Mouse (Mus musculus): Measurements from ENCODE around the gene Tsks. TPM values are rescaled to one million over a fixed set of nuclear protein-coding genes. Genes with fewer than 3 reads are reported as not detected.
A peak's percentile ranks its signal among the peaks of the same experiment; 100 is the strongest.

Gene Tsks
- polyA plus RNA-seq, 1 experiment from 2014 or later, result not detected

DNA sequence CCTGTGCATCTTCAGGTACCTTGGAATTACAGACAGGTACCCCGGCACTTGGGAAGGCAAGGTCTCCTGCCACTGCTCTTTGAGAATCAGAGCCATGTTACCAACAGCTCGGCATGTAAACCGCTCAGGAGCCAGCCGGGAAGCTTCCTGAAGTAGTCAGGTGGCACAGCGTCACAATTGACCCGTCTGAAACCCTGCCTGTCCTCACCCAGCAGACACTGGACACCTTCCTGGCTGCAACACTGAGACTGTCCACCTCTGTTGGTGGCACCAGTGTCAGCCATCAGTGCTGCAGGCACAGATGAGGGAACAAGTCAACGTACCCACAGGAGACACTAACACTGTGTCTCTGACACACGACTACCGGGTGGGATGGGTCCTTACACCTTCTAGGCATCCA lies 27.7 kb upstream of the Tsks start:
- H3K27me3 ChIP-seq (replicated peaks), result no peaks in the 10 kb centered on the region
- no peak overlapping the region for H3K4me3 ChIP-seq
- H3K9ac ChIP-seq, result no peak overlapping the region
- 90% methylated on average over 9 of the region's 9 CpGs for WGBS (ENCODE audit: insufficient replicate concordance)
- H3K27ac ChIP-seq, result no peak overlapping the region
- H3K4me2 ChIP-seq, result no peak overlapping the region
- peaks cover 97% of the 10 kb centered on the region for H3K36me3 ChIP-seq
- H3K9me3 ChIP-seq (replicated peaks), result no peaks in the 10 kb centered on the region
- H3K4me1 ChIP-seq, result peaks cover 35% of the 10 kb centered on the region
- no peak for ATAC-seq

GRCm38 (mm10) chr7:44916191-44916590 lies 26.8 kb upstream of the Tsks start:
- Histone ChIP-seq H3K4me2 (no peak overlapping the region), H3K9me3 (replicated peaks) (no peaks in the 10 kb centered on the region), H3K4me1 (peaks cover 35% of the 10 kb centered on the region), H3K27me3 (replicated peaks) (no peaks in the 10 kb centered on the region), H3K36me3 (peaks cover 97% of the 10 kb centered on the region), H3K27ac (no peak overlapping the region), H3K9ac (no peak overlapping the region), H3K4me3 (no peak overlapping the region)
- ATAC-seq, result no peak
- WGBS (ENCODE audit: insufficient replicate concordance), result 86% methylated on average over 6 of the region's 6 CpGs

DNA sequence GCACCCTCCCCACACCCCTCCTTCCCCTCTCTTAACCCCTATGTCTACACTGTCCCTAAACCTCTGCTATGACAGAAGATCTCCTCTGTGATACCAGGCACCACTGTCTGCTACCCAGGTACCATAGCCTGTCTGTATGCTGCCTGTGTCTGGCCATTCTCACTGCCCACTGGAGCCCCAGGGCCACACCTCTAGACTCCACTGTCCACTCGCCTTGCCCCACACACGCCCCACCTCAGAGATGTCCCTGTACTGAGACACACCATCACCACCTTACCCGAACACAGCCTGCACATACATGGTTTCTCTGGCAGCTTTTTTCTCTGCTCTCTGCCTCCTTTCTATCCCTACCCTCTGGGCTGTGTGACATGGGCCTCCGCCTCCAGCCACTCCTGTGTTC lies 26.1 kb upstream of the Tsks start:
- H3K9ac ChIP-seq, result no peak overlapping the region
- no peak for ATAC-seq
- no peak overlapping the region for H3K4me2 ChIP-seq
- H3K9me3 ChIP-seq (replicated peaks), result no peaks in the 10 kb centered on the region
- H3K36me3 ChIP-seq, result peaks cover 96% of the 10 kb centered on the region
- H3K4me1 ChIP-seq, result peaks cover 39% of the 10 kb centered on the region
- 0 out of 2 replicates have a peak overlapping the region, but pooled peaks have one; percentile 74 for H3K27ac ChIP-seq
- H3K27me3 ChIP-seq (replicated peaks), result no peaks in the 10 kb centered on the region
- no peak overlapping the region for H3K4me3 ChIP-seq
- WGBS (ENCODE audit: insufficient replicate concordance), result 84% methylated on average over 4 of the region's 4 CpGs

DNA sequence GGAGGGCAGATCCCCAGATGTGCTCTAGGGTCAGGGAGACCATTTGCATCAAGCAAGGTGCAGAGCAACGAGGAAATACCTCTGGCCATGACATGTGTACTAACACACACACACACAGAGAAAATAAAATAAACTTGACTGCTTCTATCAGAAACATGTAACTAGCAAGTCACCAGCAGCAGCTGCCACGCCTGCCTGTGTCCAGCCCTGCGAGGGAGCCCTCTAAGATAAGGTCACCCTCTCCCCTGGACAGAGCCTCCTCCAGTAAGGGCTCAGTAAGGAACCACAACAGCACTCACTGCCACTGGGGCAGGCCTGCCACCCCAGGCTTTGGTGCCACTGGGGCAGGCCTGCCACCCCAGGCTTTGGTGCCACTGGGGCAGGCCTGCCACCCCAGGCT lies 24.8 kb upstream of the Tsks start:
- peak; percentile 70 for ATAC-seq
- no peak overlapping the region for H3K9ac ChIP-seq
- H3K36me3 ChIP-seq, result peaks cover 96% of the 10 kb centered on the region
- peak overlapping the region; percentile 74 for H3K27ac ChIP-seq
- no peaks in the 10 kb centered on the region for H3K27me3 ChIP-seq (replicated peaks)
- H3K4me1 ChIP-seq, result peaks cover 52% of the 10 kb centered on the region
- 42% methylated on average over 3 of the region's 3 CpGs for WGBS (ENCODE audit: insufficient replicate concordance)
- peak overlapping the region; percentile 8; the same call in 1 of the 2 replicates for H3K4me3 ChIP-seq
- H3K4me2 ChIP-seq, result peak overlapping the region; percentile 40
- H3K9me3 ChIP-seq (replicated peaks), result no peaks in the 10 kb centered on the region

- Histone ChIP-seq H3K9ac (no peak overlapping the region), H3K4me2 (no peak overlapping the region), H3K27me3 (replicated peaks) (no peaks in the 10 kb centered on the region), H3K9me3 (replicated peaks) (no peaks in the 10 kb centered on the region), H3K4me3 (no peak overlapping the region), H3K4me1 (peaks cover 59% of the 10 kb centered on the region), H3K36me3 (peaks cover 96% of the 10 kb centered on the region), H3K27ac (peak overlapping the region; percentile 74; the same call in 1 of the 2 replicates)
- 88% methylated on average over 5 of the region's 5 CpGs for WGBS (ENCODE audit: insufficient replicate concordance)
- ATAC-seq, result no peak
Observed at GRCm38 (mm10) chr7:44919127-44919526, 23.9 kb upstream of the Tsks start.

- Histone ChIP-seq H3K4me2 (peak overlapping the region; percentile 28), H3K4me3 (no peak overlapping the region), H3K27ac (peak overlapping the region; percentile 34; the same call in 1 of the 2 replicates), H3K9ac (no peak overlapping the region), H3K27me3 (replicated peaks) (no peaks in the 10 kb centered on the region), H3K4me1 (peaks cover 81% of the 10 kb centered on the region), H3K9me3 (replicated peaks) (no peaks in the 10 kb centered on the region), H3K36me3 (peaks cover 93% of the 10 kb centered on the region)
- ATAC-seq, result peak; percentile 87
Observed at GRCm38 (mm10) chr7:44922530-44922929, 20.5 kb upstream of the Tsks start.

DNA sequence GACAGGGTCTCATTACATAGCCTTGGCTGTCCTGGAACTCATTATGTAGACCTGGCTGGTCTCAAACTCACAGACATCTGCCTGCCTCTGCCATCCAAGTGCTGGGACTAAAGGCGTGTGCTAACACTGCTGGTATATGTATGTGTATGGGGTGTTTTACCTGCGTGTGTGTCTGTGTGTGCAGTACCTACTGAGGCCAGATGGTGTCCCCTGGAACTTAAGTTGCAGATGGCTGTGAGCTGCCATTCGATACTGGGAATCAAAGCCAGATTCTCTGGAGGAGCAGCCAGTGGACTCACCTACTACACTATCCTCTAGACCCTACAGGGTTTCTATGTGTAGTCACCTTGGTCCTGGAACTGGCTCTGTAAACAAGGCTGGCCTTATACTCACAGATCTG lies 17.5 kb upstream of the Tsks start:
- Histone ChIP-seq H3K4me3 (no peak overlapping the region), H3K27me3 (replicated peaks) (no peaks in the 10 kb centered on the region), H3K27ac (no peak overlapping the region), H3K4me1 (peaks cover 73% of the 10 kb centered on the region), H3K9me3 (replicated peaks) (no peaks in the 10 kb centered on the region), H3K9ac (no peak overlapping the region), H3K4me2 (no peak overlapping the region), H3K36me3 (peaks cover 67% of the 10 kb centered on the region)
- WGBS (ENCODE audit: insufficient replicate concordance), result 70% methylated on average over 3 of the region's 3 CpGs
- ATAC-seq, result no peak

GRCm38 (mm10) chr7:44928570-44928969 lies 14.4 kb upstream of the Tsks start:
- Histone ChIP-seq H3K9ac (peak overlapping the region; percentile 97), H3K27ac (peak overlapping the region; percentile 98), H3K4me1 (peaks cover 55% of the 10 kb centered on the region), H3K27me3 (replicated peaks) (no peaks in the 10 kb centered on the region), H3K4me2 (peak overlapping the region; percentile 84), H3K9me3 (replicated peaks) (no peaks in the 10 kb centered on the region), H3K4me3 (peak overlapping the region; percentile 100), H3K36me3 (peaks cover 37% of the 10 kb centered on the region)
- peak; percentile 20; the same call in 1 of the 2 replicates for ATAC-seq
- WGBS (ENCODE audit: insufficient replicate concordance), result 0% methylated on average over 1 of the region's 1 CpGs

DNA sequence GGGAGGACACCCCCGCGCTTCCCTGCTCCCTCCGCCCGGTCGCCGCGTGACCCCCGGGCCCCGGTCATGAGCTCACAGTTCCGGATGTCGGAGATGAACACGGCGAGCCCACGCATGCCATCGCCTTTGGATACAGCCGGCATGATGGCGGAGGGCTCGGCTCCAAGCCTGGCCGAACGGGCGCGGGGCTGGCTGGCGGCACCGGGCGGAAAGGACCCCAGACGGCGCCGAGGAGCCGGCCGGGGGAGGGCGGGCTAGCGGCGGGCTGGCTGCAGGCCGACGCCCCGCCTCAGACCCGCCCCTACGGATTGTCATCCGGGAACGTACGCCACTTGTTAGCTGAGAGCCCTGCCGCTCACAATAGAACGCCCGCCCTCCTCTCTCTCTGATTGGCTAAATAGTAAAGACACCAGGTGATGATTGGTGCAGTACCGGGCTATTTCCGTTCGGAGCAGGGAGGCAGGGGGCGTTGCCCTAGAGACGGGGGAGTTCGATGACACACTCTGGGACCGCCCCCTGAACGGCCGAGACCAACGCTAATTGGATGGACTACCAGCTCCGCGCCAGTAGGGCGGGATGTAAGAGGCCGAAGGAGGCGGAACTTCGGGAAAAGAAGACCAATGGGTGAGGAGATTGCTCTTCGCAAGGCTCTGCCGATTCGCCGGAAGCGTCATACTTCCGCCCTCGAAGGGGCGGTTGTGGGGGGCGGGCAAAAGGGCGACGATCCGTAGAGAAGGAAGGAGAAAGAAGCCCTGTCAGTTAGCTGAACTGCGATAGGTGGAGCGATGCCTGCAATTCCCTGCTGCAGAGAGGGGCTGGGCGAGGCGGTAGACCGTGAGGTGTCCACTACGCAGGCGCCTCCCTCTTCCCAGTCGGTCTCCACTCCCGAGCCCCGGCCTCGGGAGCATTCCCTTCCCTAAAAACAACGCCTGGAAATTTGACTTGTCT lies 13.5 kb upstream of the Tsks start, which contains the start of gene Ap2a1:
Ap2a1 (minus strand) TSS at position 293 of the 948 bp plus-strand sequence.
- Histone ChIP-seq H3K9ac (peak within 1 kb of the TSS; percentile 97), H3K27me3 (replicated peaks) (no peaks in the 10 kb centered on the region), H3K9me3 (replicated peaks) (no peaks in the 10 kb centered on the region), H3K4me2 (peak within 1 kb of the TSS; percentile 84), H3K4me1 (peaks cover 48% of the 10 kb centered on the region), H3K4me3 (peak within 1 kb of the TSS; percentile 100), H3K36me3 (peaks cover 28% of the 10 kb centered on the region), H3K27ac (peak within 1 kb of the TSS; percentile 98)
- WGBS (ENCODE audit: insufficient replicate concordance), result under 1% methylated on average over 84 of the region's 84 CpGs
- peak; percentile 96 for ATAC-seq

- WGBS (ENCODE audit: insufficient replicate concordance), result 65% methylated on average over 4 of the region's 4 CpGs
- Histone ChIP-seq H3K4me1 (no peaks in the 10 kb centered on the region), H3K27me3 (replicated peaks) (0 out of 2 replicates have a peak, but pooled peaks cover 5% of the 10 kb centered on the region), H3K9me3 (replicated peaks) (no peaks in the 10 kb centered on the region; the same call in 1 of the 2 replicates), H3K36me3 (no peaks in the 10 kb centered on the region), H3K4me3 (no peak overlapping the region), H3K4me2 (no peak overlapping the region), H3K27ac (no peak overlapping the region), H3K9ac (no peak overlapping the region)
- no peak for ATAC-seq
Observed at GRCm38 (mm10) chr7:44938680-44939079, 4.3 kb upstream of the Tsks start.

GRCm38 (mm10) chr7:44949922-44950321 lies 6.9 kb downstream of the Tsks start:
- no peaks in the 10 kb centered on the region for H3K36me3 ChIP-seq
- no peak overlapping the region for H3K27ac ChIP-seq
- peaks cover 65% of the 10 kb centered on the region for H3K27me3 ChIP-seq (replicated peaks)
- H3K9ac ChIP-seq, result no peak overlapping the region
- H3K9me3 ChIP-seq (replicated peaks), result no peaks in the 10 kb centered on the region
- no peak for ATAC-seq
- no peak overlapping the region for H3K4me3 ChIP-seq
- WGBS (ENCODE audit: insufficient replicate concordance), result 49% methylated on average over 6 of the region's 6 CpGs
- no peak overlapping the region for H3K4me2 ChIP-seq
- peaks cover 20% of the 10 kb centered on the region for H3K4me1 ChIP-seq

- peaks cover 63% of the 10 kb centered on the region for H3K27me3 ChIP-seq (replicated peaks)
- H3K9ac ChIP-seq, result peak overlapping the region; percentile 67
- H3K9me3 ChIP-seq (replicated peaks), result no peaks in the 10 kb centered on the region
- H3K4me1 ChIP-seq, result peaks cover 20% of the 10 kb centered on the region
- peak overlapping the region; percentile 65 for H3K4me3 ChIP-seq
- peak overlapping the region; percentile 99 for H3K4me2 ChIP-seq
- H3K27ac ChIP-seq, result peak overlapping the region; percentile 76
- 2% methylated on average over 10 of the region's 10 CpGs for WGBS (ENCODE audit: insufficient replicate concordance)
- peak; percentile 82 for ATAC-seq
- H3K36me3 ChIP-seq, result no peaks in the 10 kb centered on the region
Observed at GRCm38 (mm10) chr7:44951960-44952359, 9.0 kb downstream of the Tsks start.

Data from liver, embryonic 12.5 days (tissue).